Mouse (Mus musculus) neural tube, embryonic 14.5 days (tissue): ENCODE results near the gene Adamtsl3. TPM values are rescaled to one million over a fixed set of nuclear protein-coding genes. Genes with fewer than 3 reads are reported as not detected.

ENCODE experiments used
- ATAC-seq: fragments of 200-750 bp; cut with Nextera tagmentation; 2 replicates; pipeline ENCODE4 v1.8.0; 2017; ENCODE audit warnings: low read depth, mild to moderate bottlenecking, moderate TSS enrichment, moderate library complexity
- H3K27ac ChIP-seq: fragments of 300-500 bp; sonication (generic); 2 replicates; pipeline ENCODE4 v1.5.1; 2014; ENCODE audit warnings: low read depth, mild to moderate bottlenecking, control low read depth, low read length, moderate library complexity, mixed read lengths
- H3K27me3 ChIP-seq: fragments of 300-500 bp; sonication (generic); 2 replicates; pipeline ENCODE4 v1.6.1; 2014; ENCODE audit warnings: low read length; ENCODE audit not compliant: control insufficient read depth, insufficient read depth
- H3K36me3 ChIP-seq: fragments of 300-500 bp; sonication (generic); 2 replicates; pipeline ENCODE4 v1.6.1; 2014; ENCODE audit warnings: low read length, mixed read lengths; ENCODE audit not compliant: control insufficient read depth, insufficient read depth
- H3K4me1 ChIP-seq: fragments of 300-500 bp; sonication (generic); 2 replicates; pipeline ENCODE4 v1.6.1; 2014; ENCODE audit warnings: low read length; ENCODE audit not compliant: control insufficient read depth, insufficient read depth
- H3K4me2 ChIP-seq: fragments of 300-500 bp; sonication (generic); 2 replicates; pipeline ENCODE4 v1.6.1; 2014; ENCODE audit warnings: mild to moderate bottlenecking, low read depth, low read length, control low read depth
- H3K4me3 ChIP-seq: fragments of 300-500 bp; sonication (generic); 2 replicates; pipeline ENCODE4 v1.5.1; 2014; ENCODE audit warnings: low read depth, low read length, control low read depth, mixed read lengths
- H3K9ac ChIP-seq: fragments of 300-500 bp; sonication (generic); replicated peaks from 2 replicates; pipeline ENCODE4 v1.6.1; 2014; ENCODE audit warnings: low read depth, mild to moderate bottlenecking, control low read depth, low read length, mixed read lengths
- H3K9me3 ChIP-seq: fragments of 300-500 bp; sonication (generic); 2 replicates; pipeline ENCODE4 v1.6.1; 2016; ENCODE audit warnings: low read length; ENCODE audit not compliant: control insufficient read depth
- WGBS: fragments of 180-500 bp; shearing (Covaris S2); extraction: QIAGEN DNeasy Blood & Tissue Kit; methylation state at CpG from one replicate; pipeline ENCODE4 v1.1.7; 2014; 5-methylcytosine and 5-hydroxymethylcytosine counted together
- polyA plus RNA-seq: library from polyadenylated mRNA; unstranded; fragments of >200 nt; fragmentation: Nextera tagmentation; extraction: Ambion mirVana; gene quantifications from 2 replicates; pipeline ENCODE4 v1.2.1, GENCODE M21; 2014

The Adamtsl3 gene
- polyA plus RNA-seq, 1 experiment from 2014 or later, result 1.4 TPM

DNA sequence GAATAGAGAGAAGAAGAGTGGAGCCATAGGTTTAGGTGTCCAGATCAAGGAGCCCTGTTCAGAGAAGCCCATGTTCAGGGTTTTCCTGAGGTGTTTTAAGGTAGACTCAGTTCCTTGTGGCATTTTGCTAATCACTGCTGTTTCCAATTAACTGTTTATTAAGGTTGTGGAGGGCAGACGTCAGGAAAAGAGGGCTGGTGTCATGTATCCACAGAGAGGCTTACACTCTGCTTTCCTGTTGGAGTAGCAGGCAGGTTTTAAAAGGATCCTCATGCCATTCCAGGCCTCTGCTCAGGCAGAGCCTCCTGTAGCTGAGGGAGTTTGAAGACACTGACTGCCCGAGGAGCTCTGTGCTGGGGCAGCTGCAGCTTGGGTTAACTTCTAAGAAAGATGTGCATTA is 32.6 kb downstream of the Adamtsl3 start:
- no peak for ATAC-seq
- Histone ChIP-seq H3K4me2 (no peak overlapping the region), H3K9ac (no peak overlapping the region), H3K4me1 (no peaks in the 10 kb centered on the region), H3K9me3 (no peaks in the 10 kb centered on the region), H3K27ac (no peak overlapping the region), H3K4me3 (no peak overlapping the region), H3K36me3 (no peaks in the 10 kb centered on the region), H3K27me3 (no peaks in the 10 kb centered on the region)
- 59% methylated on average over 2 of the region's 2 CpGs for WGBS

DNA sequence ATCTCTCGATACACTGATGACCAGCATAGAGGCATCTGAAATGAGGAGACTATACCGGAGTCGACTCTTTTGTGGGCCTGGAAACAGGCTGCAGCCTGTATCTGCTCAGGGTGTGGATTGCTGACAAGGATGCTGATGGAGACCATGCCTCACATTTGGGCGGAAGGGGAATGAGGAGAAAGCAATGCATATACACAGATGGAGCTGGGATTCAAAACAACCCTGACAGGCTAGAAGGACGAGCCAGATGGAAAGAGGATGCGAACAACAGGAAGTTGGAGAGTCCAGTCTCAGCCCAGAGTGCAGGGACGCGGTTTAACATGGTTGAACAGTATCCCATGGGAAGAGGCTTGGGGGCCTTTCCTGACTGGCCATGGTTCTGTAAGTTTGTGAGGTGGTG is 34.6 kb downstream of the Adamtsl3 start:
- H3K4me2 ChIP-seq, result no peak overlapping the region
- no peak overlapping the region for H3K4me3 ChIP-seq
- H3K9me3 ChIP-seq, result no peaks in the 10 kb centered on the region
- no peaks in the 10 kb centered on the region for H3K4me1 ChIP-seq
- H3K9ac ChIP-seq, result no peak overlapping the region
- no peak for ATAC-seq
- 91% methylated on average over 8 of the region's 8 CpGs for WGBS
- H3K27ac ChIP-seq, result no peak overlapping the region
- H3K27me3 ChIP-seq, result no peaks in the 10 kb centered on the region
- H3K36me3 ChIP-seq, result no peaks in the 10 kb centered on the region

DNA sequence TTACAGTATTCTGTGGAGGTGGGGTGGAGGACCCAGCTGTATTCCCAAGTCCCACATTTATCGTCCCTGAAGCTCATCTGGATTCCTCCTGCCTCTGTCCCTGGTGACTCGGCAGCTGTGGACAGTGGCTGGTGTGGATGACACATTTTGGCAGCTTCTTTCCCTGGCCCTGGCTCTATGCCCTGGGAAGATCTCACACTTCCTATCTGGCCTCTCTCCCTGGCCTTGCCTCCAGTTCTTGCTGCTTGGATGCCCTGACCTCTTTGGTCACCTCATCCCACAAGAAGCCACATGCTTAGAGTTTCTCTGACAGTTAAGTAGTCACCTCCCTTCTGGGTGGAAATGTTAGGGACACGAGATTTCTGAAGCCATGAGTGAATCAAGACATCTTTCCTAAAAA is 35.9 kb downstream of the Adamtsl3 start:
- H3K4me2 ChIP-seq, result no peak overlapping the region
- 81% methylated on average over 3 of the region's 3 CpGs for WGBS
- H3K9ac ChIP-seq, result no peak overlapping the region
- H3K4me1 ChIP-seq, result no peaks in the 10 kb centered on the region
- no peaks in the 10 kb centered on the region for H3K9me3 ChIP-seq
- no peak overlapping the region for H3K27ac ChIP-seq
- no peak for ATAC-seq
- no peaks in the 10 kb centered on the region for H3K36me3 ChIP-seq
- no peak overlapping the region for H3K4me3 ChIP-seq
- H3K27me3 ChIP-seq, result no peaks in the 10 kb centered on the region

DNA sequence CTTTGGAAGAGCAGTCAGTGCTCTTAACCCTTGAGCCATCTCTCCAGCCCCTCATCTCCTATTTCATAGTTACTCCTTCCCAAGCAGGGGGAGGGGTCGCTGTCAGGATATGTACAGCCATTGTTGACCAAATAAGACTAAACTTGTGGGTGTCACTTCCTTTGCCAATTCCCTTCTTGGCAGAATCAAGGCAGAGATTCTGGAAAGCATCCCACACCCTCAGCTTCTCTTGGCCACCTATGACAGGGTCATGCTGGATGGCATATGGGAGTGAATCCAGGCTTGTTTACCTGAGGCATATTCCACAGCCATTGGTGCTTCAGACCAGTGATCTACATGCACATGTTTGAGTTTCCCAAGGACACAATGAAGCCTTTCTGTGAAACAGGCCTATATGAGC is 42.8 kb downstream of the Adamtsl3 start:
- H3K9ac ChIP-seq, result no peak overlapping the region
- 76% methylated on average over 1 of the region's 1 CpGs for WGBS
- H3K4me1 ChIP-seq, result no peaks in the 10 kb centered on the region
- H3K4me3 ChIP-seq, result no peak overlapping the region
- ATAC-seq, result no peak
- H3K36me3 ChIP-seq, result no peaks in the 10 kb centered on the region
- H3K9me3 ChIP-seq, result no peaks in the 10 kb centered on the region
- no peak overlapping the region for H3K27ac ChIP-seq
- H3K4me2 ChIP-seq, result no peak overlapping the region
- no peaks in the 10 kb centered on the region for H3K27me3 ChIP-seq

DNA sequence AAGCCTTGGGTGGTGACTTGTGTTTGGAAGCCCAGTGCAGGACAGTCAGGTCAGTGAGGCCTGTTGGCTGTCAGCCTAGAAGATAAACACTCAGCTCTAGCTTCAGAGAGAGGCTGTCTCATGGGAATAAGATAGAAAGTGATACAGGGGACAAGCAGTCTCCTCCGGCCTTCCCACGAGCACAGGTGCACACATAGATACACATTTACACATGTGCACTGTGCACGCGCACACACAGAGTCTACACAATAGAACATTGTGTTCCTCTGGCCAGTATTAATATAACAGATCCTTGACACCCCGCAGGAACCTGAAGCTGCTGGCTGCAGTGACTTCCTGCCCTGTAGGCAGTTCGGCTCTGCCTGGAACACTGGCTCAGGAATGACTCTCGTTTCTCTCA is 44.3 kb downstream of the Adamtsl3 start:
- WGBS, result 79% methylated on average over 7 of the region's 7 CpGs
- H3K9me3 ChIP-seq, result no peaks in the 10 kb centered on the region
- H3K27ac ChIP-seq, result no peak overlapping the region
- no peaks in the 10 kb centered on the region for H3K27me3 ChIP-seq
- no peak overlapping the region for H3K4me2 ChIP-seq
- H3K4me1 ChIP-seq, result no peaks in the 10 kb centered on the region
- no peak overlapping the region for H3K9ac ChIP-seq
- no peak overlapping the region for H3K4me3 ChIP-seq
- no peaks in the 10 kb centered on the region for H3K36me3 ChIP-seq
- no peak for ATAC-seq

DNA sequence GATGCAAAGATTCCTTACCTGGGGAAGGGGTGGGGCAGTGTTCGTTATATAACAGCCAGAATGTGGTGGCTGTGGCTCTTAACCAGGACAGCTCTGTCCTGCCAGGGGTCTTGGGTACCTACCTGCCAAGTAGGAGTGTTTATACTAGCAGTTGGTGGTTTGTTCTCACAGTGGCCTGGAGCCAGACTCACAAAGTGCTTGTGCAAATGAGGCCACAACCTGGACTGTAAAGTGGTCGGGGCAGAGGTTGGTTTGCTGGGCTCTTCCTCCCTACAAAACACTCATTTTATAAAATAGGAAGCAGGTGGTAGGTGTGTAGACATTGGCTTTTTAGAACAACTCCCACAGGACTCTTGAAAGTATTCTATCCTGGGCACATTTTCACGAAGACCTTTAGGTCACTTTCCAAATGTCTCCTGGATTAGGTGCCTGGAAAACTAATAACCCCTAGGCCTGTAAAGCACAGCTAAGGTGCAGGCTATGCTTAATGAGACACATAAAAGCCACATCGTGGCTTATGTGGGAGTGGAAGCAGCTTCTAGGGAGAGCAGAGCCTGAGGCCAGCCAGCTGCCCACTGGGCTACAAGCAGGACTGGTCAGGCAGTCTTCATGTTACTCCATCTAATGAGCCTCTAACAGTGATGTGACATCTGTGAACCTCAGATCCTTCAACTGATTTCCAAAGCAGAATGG is 47.5 kb downstream of the Adamtsl3 start:
- Histone ChIP-seq H3K4me1 (no peaks in the 10 kb centered on the region), H3K4me2 (no peak overlapping the region), H3K9me3 (no peaks in the 10 kb centered on the region), H3K36me3 (no peaks in the 10 kb centered on the region), H3K27ac (no peak overlapping the region), H3K27me3 (no peaks in the 10 kb centered on the region), H3K9ac (no peak overlapping the region), H3K4me3 (no peak overlapping the region)
- WGBS, result 72% methylated on average over 4 of the region's 4 CpGs
- ATAC-seq, result no peak

DNA sequence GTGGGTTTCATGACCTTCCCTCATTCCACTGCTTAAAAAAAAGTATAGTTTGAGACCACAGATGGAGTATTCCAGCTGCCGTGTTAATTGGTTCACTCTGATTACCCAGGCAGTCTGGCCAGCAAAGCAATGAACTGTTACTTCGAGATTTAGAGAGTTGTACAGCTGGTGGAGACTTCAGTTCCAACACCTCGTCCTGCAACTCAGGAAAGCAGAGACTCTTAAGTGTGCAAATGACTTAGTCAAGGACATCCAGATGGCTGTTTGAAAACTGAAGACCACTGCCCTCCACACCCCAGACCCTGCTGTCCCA is 48.0 kb downstream of the Adamtsl3 start:
- no peak for ATAC-seq
- Histone ChIP-seq H3K4me2 (no peak overlapping the region), H3K9ac (no peak overlapping the region), H3K4me1 (no peaks in the 10 kb centered on the region), H3K9me3 (no peaks in the 10 kb centered on the region), H3K36me3 (no peaks in the 10 kb centered on the region), H3K27me3 (no peaks in the 10 kb centered on the region), H3K4me3 (no peak overlapping the region), H3K27ac (no peak overlapping the region)
- WGBS, result 74% methylated on average over 3 of the region's 3 CpGs

DNA sequence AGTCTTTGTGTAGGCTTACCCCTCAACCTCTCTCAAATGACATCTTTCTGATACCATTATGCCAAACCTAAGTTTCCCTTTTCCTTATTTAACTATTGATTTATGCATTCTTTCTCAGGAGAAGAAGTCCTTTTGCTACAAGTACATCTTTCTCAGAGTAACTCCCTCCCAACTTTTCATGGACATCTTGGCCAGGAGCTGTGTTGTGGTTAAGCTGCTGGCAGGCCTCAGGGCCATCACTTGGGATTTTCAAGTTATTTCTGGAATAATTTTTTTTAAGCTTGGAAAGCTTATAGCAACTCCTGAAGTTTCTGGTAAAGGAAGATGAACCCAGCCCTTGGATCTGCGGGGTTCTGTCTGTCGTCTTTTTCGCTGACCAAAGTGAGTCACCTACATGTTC is 51.6 kb downstream of the Adamtsl3 start:
- Histone ChIP-seq H3K27ac (no peak overlapping the region), H3K4me1 (no peaks in the 10 kb centered on the region), H3K4me2 (no peak overlapping the region), H3K36me3 (no peaks in the 10 kb centered on the region), H3K9ac (no peak overlapping the region), H3K27me3 (no peaks in the 10 kb centered on the region), H3K4me3 (no peak overlapping the region), H3K9me3 (no peaks in the 10 kb centered on the region)
- ATAC-seq, result no peak
- WGBS, result 95% methylated on average over 3 of the region's 3 CpGs

DNA sequence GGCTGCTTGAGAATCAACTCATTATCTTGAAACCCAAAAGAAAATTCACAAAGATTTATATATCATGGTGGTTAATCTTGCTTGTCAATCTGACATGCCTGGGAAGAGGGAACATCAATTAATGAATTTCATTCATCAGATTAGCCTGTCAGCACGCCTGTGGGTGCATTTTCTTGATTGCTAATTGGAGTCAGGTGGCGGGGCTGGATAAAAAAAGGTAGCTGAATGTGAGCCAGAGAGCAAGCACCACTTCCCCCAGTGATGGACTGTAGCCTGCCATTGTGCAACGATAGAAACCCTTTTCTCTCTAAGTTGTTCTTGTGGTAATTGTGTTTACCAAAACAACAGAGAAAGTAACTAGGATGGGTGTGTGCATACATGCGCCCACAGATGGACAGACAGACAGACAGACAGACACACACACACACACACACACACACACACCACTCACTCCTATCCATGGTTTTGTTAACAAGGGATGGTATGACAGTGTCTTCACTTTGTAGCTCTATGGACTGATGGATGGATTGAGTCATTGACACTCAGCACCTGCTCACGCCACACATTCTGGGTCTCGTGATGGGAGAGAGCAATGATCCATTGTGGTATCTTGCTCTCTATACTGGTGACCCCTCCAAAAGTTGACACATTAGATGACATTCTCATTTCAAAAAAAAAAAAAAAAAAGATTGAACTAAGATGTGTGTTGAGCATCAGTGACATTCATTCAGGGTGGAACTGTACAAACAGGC is 59.1 kb downstream of the Adamtsl3 start:
- no peak overlapping the region for H3K9ac ChIP-seq
- 54% methylated on average over 6 of the region's 6 CpGs for WGBS
- ATAC-seq, result 0 out of 2 replicates have a peak, but pooled peaks have one; percentile 18
- no peaks in the 10 kb centered on the region for H3K27me3 ChIP-seq
- no peaks in the 10 kb centered on the region for H3K36me3 ChIP-seq
- H3K4me1 ChIP-seq, result 0 out of 2 replicates have a peak, but pooled peaks cover 3% of the 10 kb centered on the region
- H3K4me2 ChIP-seq, result no peak overlapping the region
- H3K9me3 ChIP-seq, result no peaks in the 10 kb centered on the region
- no peak overlapping the region for H3K4me3 ChIP-seq
- H3K27ac ChIP-seq, result no peak overlapping the region
